Mouse (Mus musculus) intestine, embryonic 16.5 days (tissue): ENCODE measurements around the gene Ccni. TPM values are rescaled to one million over a fixed set of nuclear protein-coding genes. Genes with fewer than 3 reads are reported as not detected.

Experiments
- ATAC-seq: fragments of 200-750 bp; cut with Nextera tagmentation; 2 replicates; pipeline ENCODE4 v1.8.0; 2017; ENCODE audit warnings: moderate TSS enrichment, moderate library complexity
- H3K27ac ChIP-seq: fragments of 300-500 bp; sonication (generic); 2 replicates; pipeline ENCODE4 v1.5.1; 2014; ENCODE audit warnings: mild to moderate bottlenecking, low read length
- H3K27me3 ChIP-seq: fragments of 300-500 bp; sonication (generic); replicated peaks from 2 replicates; pipeline ENCODE4 v1.6.1; 2014; ENCODE audit warnings: low read length, control low read depth, mixed read lengths; ENCODE audit not compliant: control insufficient read depth, insufficient read depth
- H3K36me3 ChIP-seq: fragments of 300-500 bp; sonication (generic); 2 replicates; pipeline ENCODE4 v1.6.1; 2014; ENCODE audit warnings: low read length, control low read depth; ENCODE audit not compliant: control insufficient read depth, insufficient read depth
- H3K4me1 ChIP-seq: fragments of 300-500 bp; sonication (generic); 2 replicates; pipeline ENCODE4 v1.6.1; 2014; ENCODE audit warnings: low read length, control low read depth, mixed read lengths; ENCODE audit not compliant: control insufficient read depth, insufficient read depth
- H3K4me2 ChIP-seq: fragments of 300-500 bp; sonication (generic); 2 replicates; pipeline ENCODE4 v1.6.1; 2014; ENCODE audit warnings: low read depth, low read length, control low read depth
- H3K4me3 ChIP-seq: fragments of 300-500 bp; sonication (generic); 2 replicates; pipeline ENCODE4 v1.5.1; 2014; ENCODE audit warnings: mild to moderate bottlenecking, low read length
- H3K9ac ChIP-seq: fragments of 300-500 bp; sonication (generic); 2 replicates; pipeline ENCODE4 v1.6.1; 2014; ENCODE audit warnings: low read depth, low read length
- H3K9me3 ChIP-seq: fragments of 300-500 bp; sonication (generic); 2 replicates; pipeline ENCODE4 v1.6.1; 2016; ENCODE audit warnings: low read length, control low read depth; ENCODE audit not compliant: control insufficient read depth
- WGBS: fragments of 180-500 bp; shearing (Covaris S2); extraction: QIAGEN DNeasy Blood & Tissue Kit; methylation state at CpG from one replicate; pipeline ENCODE4 v1.1.7; 2014; 5-methylcytosine and 5-hydroxymethylcytosine counted together
- polyA plus RNA-seq: library from polyadenylated mRNA; unstranded; fragments of >200 nt; fragmentation: Nextera tagmentation; extraction: Ambion mirVana; gene quantifications from 2 replicates; pipeline ENCODE4 v1.2.1, GENCODE M21; 2015

Ccni gene
- 67.5 and 69.2 TPM in 2 replicates for polyA plus RNA-seq

DNA sequence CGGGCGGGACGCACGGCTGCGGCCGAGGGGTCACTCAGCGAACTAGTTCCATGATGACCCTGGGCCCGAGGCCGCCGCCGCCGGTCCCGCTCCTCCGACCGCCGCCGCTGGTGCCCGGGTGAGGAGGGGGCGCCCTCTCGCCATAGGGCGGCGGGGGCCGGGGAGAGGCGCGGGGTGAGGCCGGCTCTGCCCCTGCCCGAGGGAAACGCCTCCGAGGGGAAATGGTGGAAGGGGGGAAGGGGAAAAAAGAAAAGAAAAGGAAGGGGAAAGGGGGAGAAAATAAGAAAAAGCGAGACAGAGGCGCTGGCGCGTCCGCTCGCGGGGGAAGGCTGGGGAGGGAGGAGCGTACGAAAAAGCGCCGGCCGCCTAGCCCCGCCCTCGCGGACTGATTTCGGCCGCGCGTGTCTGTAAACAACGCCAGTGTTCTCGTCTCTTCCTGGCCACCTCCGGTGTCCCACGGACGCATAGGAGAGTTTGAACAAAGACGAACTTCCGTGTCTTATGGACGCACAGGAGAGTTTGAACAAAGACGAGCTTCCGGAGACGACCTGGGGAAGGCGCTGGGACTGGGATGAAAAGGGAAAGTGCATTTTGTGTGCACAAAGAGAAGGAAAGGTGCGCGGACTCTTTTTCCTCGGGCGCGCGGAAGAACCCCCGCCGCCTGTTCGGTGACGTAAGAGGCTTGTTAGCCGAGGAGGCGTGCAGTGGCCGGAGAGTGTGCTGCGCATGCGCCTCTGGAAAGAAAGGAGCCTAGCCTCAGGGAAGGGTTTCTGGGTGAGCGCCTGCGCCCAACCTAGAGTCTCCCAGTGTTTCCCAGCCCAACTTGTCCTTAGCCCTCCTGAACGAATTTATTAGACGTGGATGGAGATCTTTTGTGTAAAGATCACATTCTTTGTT lies at the start of gene Ccni, which contains the start of gene 2010109A12Rik:
Gene Ccni (minus strand): TSS at position 387 of the 897 bp plus-strand sequence.
Gene 2010109A12Rik (plus strand): TSS at position 410 of the 897 bp plus-strand sequence.
- H3K27me3 ChIP-seq, result no peaks in the 10 kb centered on the region
- H3K9me3 ChIP-seq, result no peaks in the 10 kb centered on the region
- H3K4me2 ChIP-seq, result peak within 1 kb of the TSS; percentile 68
- H3K9ac ChIP-seq, result peak within 1 kb of the TSS; percentile 90
- peak within 1 kb of the TSS; percentile 84 for H3K4me3 ChIP-seq
- peak; percentile 97 for ATAC-seq
- WGBS, result under 1% methylated on average over 76 of the region's 79 CpGs
- peaks cover 3% of the 10 kb centered on the region; the same call in 1 of the 2 replicates for H3K4me1 ChIP-seq
- no peaks in the 10 kb centered on the region; the same call in 1 of the 2 replicates for H3K36me3 ChIP-seq
- H3K27ac ChIP-seq, result peak within 1 kb of the TSS; percentile 89

GRCm38 (mm10) chr5:93255759-93256265 lies 49.5 kb upstream of the Ccni start:
- no peaks in the 10 kb centered on the region for H3K4me1 ChIP-seq
- no peaks in the 10 kb centered on the region for H3K27me3 ChIP-seq
- 86% methylated on average over 5 of the region's 5 CpGs for WGBS
- no peak overlapping the region for H3K27ac ChIP-seq
- H3K4me2 ChIP-seq, result no peak overlapping the region
- no peak for ATAC-seq
- no peak overlapping the region for H3K4me3 ChIP-seq
- H3K9me3 ChIP-seq, result no peaks in the 10 kb centered on the region
- no peak overlapping the region for H3K9ac ChIP-seq
- no peaks in the 10 kb centered on the region for H3K36me3 ChIP-seq

- peak; percentile 40; the same call in 1 of the 2 replicates for ATAC-seq
- H3K4me2 ChIP-seq, result no peak overlapping the region
- H3K36me3 ChIP-seq, result no peaks in the 10 kb centered on the region
- no peaks in the 10 kb centered on the region for H3K4me1 ChIP-seq
- no peaks in the 10 kb centered on the region for H3K27me3 ChIP-seq
- WGBS, result 76% methylated on average over 12 of the region's 12 CpGs
- H3K27ac ChIP-seq, result no peak overlapping the region
- H3K9me3 ChIP-seq, result no peaks in the 10 kb centered on the region
- no peak overlapping the region for H3K4me3 ChIP-seq
- no peak overlapping the region for H3K9ac ChIP-seq
Measured at GRCm38 (mm10) chr5:93251001-93251760, 44.9 kb upstream of the Ccni start.

DNA sequence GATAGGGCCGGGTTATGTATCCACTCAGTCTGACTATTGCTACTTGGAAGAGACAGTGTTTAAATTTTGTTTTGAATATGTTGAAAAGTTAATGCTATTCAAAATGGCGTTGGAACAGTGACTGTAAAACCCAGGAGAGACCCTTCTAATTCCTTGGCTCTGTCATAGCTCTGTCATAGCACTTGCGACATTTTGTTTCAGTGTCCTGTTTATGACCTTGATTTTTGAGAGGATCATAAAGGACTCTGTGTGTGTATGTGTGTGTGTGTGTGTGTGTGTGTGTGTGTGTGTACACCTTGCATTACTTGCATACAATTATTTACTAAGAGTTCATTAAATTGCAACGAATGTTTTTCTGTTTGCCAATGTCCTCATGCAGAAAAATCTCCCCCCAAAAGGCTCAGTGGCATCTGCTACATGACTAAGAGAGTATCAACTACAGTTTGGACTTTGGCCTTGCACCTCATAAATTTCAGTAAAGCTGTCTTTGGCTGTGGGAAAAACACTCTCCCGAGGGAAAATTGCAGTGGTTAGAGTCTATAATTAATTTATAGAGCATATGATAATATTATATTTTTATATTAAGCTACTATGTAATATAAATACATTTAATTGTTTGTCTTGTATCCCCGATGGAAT lies 43.8 kb upstream of the Ccni start:
- H3K9me3 ChIP-seq, result no peaks in the 10 kb centered on the region
- H3K27ac ChIP-seq, result no peak overlapping the region
- no peak overlapping the region for H3K9ac ChIP-seq
- H3K27me3 ChIP-seq, result no peaks in the 10 kb centered on the region
- peak; percentile 60 for ATAC-seq
- H3K4me2 ChIP-seq, result no peak overlapping the region
- H3K4me1 ChIP-seq, result no peaks in the 10 kb centered on the region
- 56% methylated on average over 6 of the region's 6 CpGs for WGBS
- H3K4me3 ChIP-seq, result no peak overlapping the region
- no peaks in the 10 kb centered on the region for H3K36me3 ChIP-seq

DNA sequence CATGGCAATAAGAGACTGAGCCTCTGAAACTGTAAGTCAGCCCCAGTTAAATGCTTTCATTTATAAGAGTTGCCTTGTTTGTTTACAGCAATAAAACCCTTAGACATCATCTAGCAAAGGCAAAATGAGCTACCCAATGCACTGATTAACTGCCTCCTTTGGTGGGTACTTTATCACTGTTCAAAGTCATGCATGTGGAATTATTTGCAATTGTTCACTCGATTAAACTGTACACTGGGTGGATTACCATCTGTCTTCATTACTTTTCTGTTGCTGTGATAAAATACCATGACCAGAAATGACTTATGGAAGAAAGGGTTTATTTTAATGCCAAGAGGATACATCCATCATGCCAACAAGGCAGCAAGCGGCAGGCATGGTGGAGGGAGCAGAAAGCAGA lies 39.0 kb upstream of the Ccni start:
- H3K4me2 ChIP-seq, result no peak overlapping the region
- no peaks in the 10 kb centered on the region for H3K9me3 ChIP-seq
- no peak overlapping the region for H3K27ac ChIP-seq
- H3K4me1 ChIP-seq, result no peaks in the 10 kb centered on the region
- WGBS, result 74% methylated on average over 2 of the region's 2 CpGs
- no peak overlapping the region for H3K9ac ChIP-seq
- no peak overlapping the region for H3K4me3 ChIP-seq
- no peaks in the 10 kb centered on the region for H3K27me3 ChIP-seq
- no peaks in the 10 kb centered on the region for H3K36me3 ChIP-seq
- ATAC-seq, result no peak

DNA sequence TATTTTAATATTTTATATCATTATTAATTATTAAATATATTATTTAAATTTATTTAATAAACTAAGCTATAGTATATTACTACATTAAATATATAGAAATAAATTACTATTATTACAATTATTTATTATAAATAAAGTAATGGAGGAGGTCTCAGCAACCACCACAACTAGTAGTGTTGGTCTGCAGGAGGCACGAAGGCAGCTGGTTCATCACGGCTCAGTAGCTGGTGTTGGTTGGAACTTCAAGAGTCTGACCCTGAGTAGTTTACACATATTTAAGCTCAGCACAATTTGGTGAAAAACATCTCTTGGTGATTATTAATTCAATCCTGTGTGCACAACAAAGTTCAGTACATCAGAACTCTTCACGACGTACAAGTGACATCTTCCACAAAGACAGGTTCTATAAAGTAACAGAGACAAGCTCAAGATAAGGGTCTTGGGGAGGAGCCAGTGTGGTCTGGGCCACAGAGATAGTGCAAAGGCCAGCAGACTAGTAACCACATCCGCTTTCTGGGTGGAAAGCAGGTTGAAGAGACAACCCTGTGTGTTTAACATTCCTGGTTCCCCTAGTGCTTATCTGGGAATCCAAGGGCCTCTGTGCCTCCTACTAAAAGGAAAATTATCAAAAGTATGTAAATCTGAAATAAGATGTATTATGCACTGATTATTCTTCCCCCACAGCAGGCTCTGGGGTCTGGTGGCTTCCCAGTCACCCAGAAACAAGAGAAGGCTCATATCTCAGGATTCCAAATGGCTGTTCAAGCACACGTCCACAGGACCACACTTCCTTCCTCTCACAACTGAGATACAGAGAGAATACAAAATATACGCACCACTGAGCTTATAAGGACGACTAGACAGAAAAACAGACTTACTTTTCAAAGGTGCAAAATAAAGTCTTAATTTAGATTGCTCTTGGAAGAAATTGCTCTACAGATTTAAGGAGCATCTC lies 33.6 kb upstream of the Ccni start:
- Histone ChIP-seq H3K4me3 (no peak overlapping the region), H3K27me3 (no peaks in the 10 kb centered on the region), H3K4me1 (no peaks in the 10 kb centered on the region), H3K9me3 (no peaks in the 10 kb centered on the region), H3K36me3 (no peaks in the 10 kb centered on the region), H3K4me2 (no peak overlapping the region), H3K9ac (no peak overlapping the region), H3K27ac (no peak overlapping the region)
- ATAC-seq, result peak; percentile 70
- 74% methylated on average over 8 of the region's 8 CpGs for WGBS

DNA sequence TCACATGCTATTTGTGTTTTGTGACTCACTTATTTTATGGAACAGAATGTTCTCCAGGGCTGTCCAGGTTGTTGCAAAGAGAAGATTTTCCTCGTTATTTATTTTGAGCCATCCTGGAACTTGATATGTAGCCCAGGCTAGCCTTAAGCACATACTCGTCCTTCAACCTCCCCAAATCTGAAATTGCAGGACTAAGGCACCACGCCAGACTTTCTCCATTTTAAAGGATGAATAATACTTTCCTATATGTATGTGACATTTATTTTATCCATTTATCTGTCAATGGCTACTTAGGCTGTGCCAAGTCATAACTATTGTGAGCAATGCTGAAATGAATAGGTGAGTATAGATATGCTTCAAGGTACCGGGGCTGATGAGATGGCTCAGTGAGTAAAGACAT lies 30.2 kb upstream of the Ccni start:
- H3K27ac ChIP-seq, result no peak overlapping the region
- H3K9ac ChIP-seq, result no peak overlapping the region
- no peak overlapping the region for H3K4me2 ChIP-seq
- no peaks in the 10 kb centered on the region for H3K36me3 ChIP-seq
- ATAC-seq, result no peak
- H3K4me3 ChIP-seq, result no peak overlapping the region
- no peaks in the 10 kb centered on the region for H3K27me3 ChIP-seq
- WGBS, result 79% methylated on average over 4 of the region's 4 CpGs
- no peaks in the 10 kb centered on the region for H3K9me3 ChIP-seq
- H3K4me1 ChIP-seq, result no peaks in the 10 kb centered on the region

DNA sequence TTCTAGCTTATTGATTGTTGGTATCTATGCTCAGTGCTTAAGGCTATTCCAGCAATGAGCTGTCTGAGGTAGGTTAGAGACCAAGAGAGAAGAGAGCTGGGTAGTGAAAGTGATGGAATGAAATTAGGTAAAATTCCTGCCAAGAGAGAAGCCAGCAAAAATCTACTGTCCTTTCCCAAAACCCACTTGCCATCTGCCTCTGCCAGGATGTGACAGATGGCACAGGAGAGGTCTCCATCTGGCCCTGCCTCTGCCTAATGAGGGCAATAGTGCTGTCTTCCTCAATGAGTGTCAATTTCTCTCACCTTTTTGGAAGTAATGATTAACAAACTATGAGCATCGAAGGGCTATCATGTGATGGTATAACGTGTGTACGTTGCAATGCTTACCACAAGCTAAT lies 29.6 kb upstream of the Ccni start:
- Histone ChIP-seq H3K9me3 (no peaks in the 10 kb centered on the region), H3K4me3 (no peak overlapping the region), H3K4me2 (no peak overlapping the region), H3K4me1 (no peaks in the 10 kb centered on the region), H3K36me3 (no peaks in the 10 kb centered on the region), H3K27me3 (no peaks in the 10 kb centered on the region), H3K27ac (no peak overlapping the region), H3K9ac (no peak overlapping the region)
- WGBS, result 82% methylated on average over 3 of the region's 3 CpGs
- ATAC-seq, result no peak
